Mouse (Mus musculus): ENCODE results near the gene Tnfaip1.
A peak's percentile ranks its signal among the peaks of the same experiment; 100 is the strongest.
"Not testable (repeated sequence)": the region's sequence is repeated elsewhere in the genome, so short reads cannot be mapped to it uniquely, and the experiment has no call there.

The Tnfaip1 gene

GRCm38 (mm10) chr11:78536690-78537084 lies 555 bp upstream of the Tnfaip1 start:
- no peak for DNase-seq (ENCODE audit: low spot score)

GRCm38 (mm10) chr11:78535376-78536079 lies 604 bp downstream of the Tnfaip1 start:
- DNase-seq (ENCODE audit: low spot score): peak; percentile 76

GRCm38 (mm10) chr11:78534516-78534915 lies 1.6 kb downstream of the Tnfaip1 start:
- DNase-seq (ENCODE audit: low spot score): no peak

GRCm38 (mm10) chr11:78531515-78531914 lies 4.6 kb downstream of the Tnfaip1 start:
- not testable (repeated sequence) for DNase-seq (ENCODE audit: low spot score)

- DNase-seq (ENCODE audit: low spot score): no peak
These were observed 5.1 kb downstream of the Tnfaip1 start for GRCm38 (mm10) chr11:78531046-78531445.

- DNase-seq (ENCODE audit: low spot score): no peak
These were observed 6.1 kb downstream of the Tnfaip1 start for GRCm38 (mm10) chr11:78530001-78530400.

- no peak for DNase-seq (ENCODE audit: low spot score)
These were observed 7.4 kb downstream of the Tnfaip1 start for GRCm38 (mm10) chr11:78528714-78529113.

- no peak for DNase-seq (ENCODE audit: low spot score)
These were observed 11.3 kb downstream of the Tnfaip1 start for GRCm38 (mm10) chr11:78524838-78525237.

- no peak for DNase-seq (ENCODE audit: low spot score)
These were observed 12.7 kb downstream of the Tnfaip1 start for GRCm38 (mm10) chr11:78523241-78523955.

- no peak for DNase-seq (ENCODE audit: low spot score)
These were observed 13.6 kb downstream of the Tnfaip1 start for GRCm38 (mm10) chr11:78522481-78522997.

- DNase-seq (ENCODE audit: low spot score): no peak
These were observed 14.3 kb downstream of the Tnfaip1 start for GRCm38 (mm10) chr11:78521880-78522279.

- DNase-seq (ENCODE audit: low spot score): no peak
These were observed 17.2 kb downstream of the Tnfaip1 start for GRCm38 (mm10) chr11:78518931-78519330.

- DNase-seq (ENCODE audit: low spot score): no peak
These were observed 20.4 kb downstream of the Tnfaip1 start for GRCm38 (mm10) chr11:78515549-78516325.

GRCm38 (mm10) chr11:78513106-78513790 lies 22.9 kb downstream of the Tnfaip1 start:
- DNase-seq (ENCODE audit: low spot score): no peak

- peak; percentile 93 for DNase-seq (ENCODE audit: low spot score)
These were observed 23.8 kb downstream of the Tnfaip1 start, which contains the start of the genes Tmem199 and Poldip2 for GRCm38 (mm10) chr11:78512025-78512957. Gene Tmem199 (minus strand): TSS chr11:78512172. Gene Poldip2 (plus strand): TSS chr11:78512193.

GRCm38 (mm10) chr11:78509148-78509547 lies 27.0 kb downstream of the Tnfaip1 start:
- no peak for DNase-seq (ENCODE audit: low spot score)

- DNase-seq (ENCODE audit: low spot score): no peak
These were observed 30.7 kb downstream of the Tnfaip1 start for GRCm38 (mm10) chr11:78505430-78505829.

- DNase-seq (ENCODE audit: low spot score): no peak
These were observed 33.1 kb downstream of the Tnfaip1 start, which contains the start of gene Sebox for GRCm38 (mm10) chr11:78502909-78503650. Gene Sebox (plus strand): TSS chr11:78503447.

- DNase-seq (ENCODE audit: low spot score): no peak
These were observed 34.6 kb downstream of the Tnfaip1 start for GRCm38 (mm10) chr11:78501529-78501928.
